In the genomic region with DNA sequence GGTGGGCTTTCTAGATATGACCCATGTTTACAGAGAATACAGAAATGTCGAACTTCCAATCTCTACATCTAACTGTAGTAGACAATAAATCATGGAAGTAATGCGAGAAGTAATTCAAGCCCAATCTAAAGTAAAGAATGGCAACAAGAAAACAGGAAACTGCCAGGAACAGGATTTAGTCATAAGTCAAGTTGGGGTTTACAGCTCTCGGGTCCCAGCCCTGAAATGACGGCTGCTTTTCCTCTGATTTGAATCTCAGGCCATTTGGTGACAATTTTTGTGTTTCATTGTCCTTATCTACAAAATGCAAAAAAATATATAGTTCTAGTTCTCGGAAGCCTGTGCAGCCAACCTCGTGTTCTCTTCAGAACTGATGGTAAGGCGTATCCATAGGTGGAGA, we compare ENCODE assay signal across 22 mouse cellular contexts.
"Had no signal": no experiment of that assay in that cellular context is flagged by ENCODE, and none has a peak within 500 bp of the region (broad histone marks: within the 10 kb centered on the region; RNA-seq: fewer than 3 reads in every experiment).

No protein-coding gene starts in this region.

- ATAC-seq: hindbrain, postnatal 0 days; inflammation-experienced regulatory T-cells, adult 6 months; intestine, embryonic 16.5 days; liver, postnatal 0 days; midbrain, embryonic 13.5 days; midbrain, embryonic 16.5 days had no signal

- H3K4me2 ChIP-seq: limb, embryonic 12.5 days; limb, embryonic 15.5 days; liver, embryonic 11.5 days; lung, embryonic 14.5 days; midbrain, embryonic 13.5 days; neural tube, embryonic 13.5 days had no signal

- DNase-seq: left cerebral cortex, postnatal 4 days; liver, postnatal 0 days; lung, embryonic 14.5 days; lung, postnatal 10 days; lung, postnatal 4 days; right cerebral cortex, postnatal 14 days; right cerebral cortex, postnatal 4 days; thymus, adult 2 months; thymus, postnatal 14 days; thymus, postnatal 4 days had no signal

- H3K27ac ChIP-seq: hindbrain, postnatal 0 days; limb, embryonic 12.5 days; limb, embryonic 15.5 days; liver, embryonic 14.5 days; midbrain, embryonic 13.5 days; neural tube, embryonic 13.5 days; stomach, postnatal 0 days had no signal

- H3K9me3 ChIP-seq: limb, embryonic 12.5 days; limb, embryonic 15.5 days; midbrain, embryonic 13.5 days; neural tube, embryonic 13.5 days had no signal

- H3K4me3 ChIP-seq: limb, embryonic 12.5 days; limb, embryonic 15.5 days; midbrain, embryonic 13.5 days; myocyte; neural tube, embryonic 13.5 days had no signal

- H3K4me1 ChIP-seq: limb, embryonic 15.5 days; midbrain, embryonic 13.5 days had no signal

- H3K27me3 ChIP-seq: limb, embryonic 12.5 days; limb, embryonic 15.5 days; midbrain, embryonic 13.5 days; neural tube, embryonic 13.5 days had no signal

- H3K9ac ChIP-seq: limb, embryonic 12.5 days; limb, embryonic 15.5 days; liver, embryonic 14.5 days; liver, postnatal 0 days; lung, embryonic 14.5 days; midbrain, embryonic 13.5 days; neural tube, embryonic 13.5 days had no signal

- H3K36me3 ChIP-seq: limb, embryonic 12.5 days; limb, embryonic 15.5 days; midbrain, embryonic 13.5 days; neural tube, embryonic 13.5 days had no signal
